Mouse (Mus musculus) hindbrain, embryonic 16.5 days (tissue): ENCODE measurements around the gene Map3k10. TPM values are rescaled to one million over a fixed set of nuclear protein-coding genes. Genes with fewer than 3 reads are reported as not detected.
A peak's percentile ranks its signal among the peaks of the same experiment; 100 is the strongest.

Experiments used
- ATAC-seq: fragments of 200-750 bp; cut with Nextera tagmentation; 2 replicates; pipeline ENCODE4 v1.8.0; 2017; ENCODE audit warnings: moderate TSS enrichment, moderate library complexity
- H3K27ac ChIP-seq: fragments of 300-500 bp; sonication (generic); 2 replicates; pipeline ENCODE4 v1.5.1; 2014; ENCODE audit warnings: low read depth, mild to moderate bottlenecking, control low read depth, low read length, moderate library complexity
- H3K27me3 ChIP-seq: fragments of 300-500 bp; sonication (generic); replicated peaks from 2 replicates; pipeline ENCODE4 v1.6.1; 2014; ENCODE audit warnings: low read length; ENCODE audit not compliant: control insufficient read depth, insufficient read depth
- H3K36me3 ChIP-seq: fragments of 300-500 bp; sonication (generic); 2 replicates; pipeline ENCODE4 v1.6.1; 2014; ENCODE audit warnings: mild to moderate bottlenecking, low read length, moderate library complexity, mixed read lengths; ENCODE audit not compliant: control insufficient read depth, insufficient read depth
- H3K4me1 ChIP-seq: fragments of 300-500 bp; sonication (generic); 2 replicates; pipeline ENCODE4 v1.6.1; 2014; ENCODE audit warnings: low read depth, low read length; ENCODE audit not compliant: control insufficient read depth, insufficient read depth
- H3K4me2 ChIP-seq: fragments of 300-500 bp; sonication (generic); 2 replicates; pipeline ENCODE4 v1.6.1; 2014; ENCODE audit warnings: mild to moderate bottlenecking, low read length, control low read depth, moderate library complexity
- H3K4me3 ChIP-seq: fragments of 300-500 bp; sonication (generic); 2 replicates; pipeline ENCODE4 v1.5.1; 2014; ENCODE audit warnings: mild to moderate bottlenecking, low read length, control low read depth, moderate library complexity
- H3K9ac ChIP-seq: fragments of 300-500 bp; sonication (generic); 2 replicates; pipeline ENCODE4 v1.6.1; 2014; ENCODE audit warnings: low read depth, mild to moderate bottlenecking, control low read depth, low read length, moderate library complexity
- H3K9me3 ChIP-seq: fragments of 300-500 bp; sonication (generic); 2 replicates; pipeline ENCODE4 v1.6.1; 2014; ENCODE audit warnings: mild to moderate bottlenecking, low read length, moderate library complexity; ENCODE audit not compliant: control insufficient read depth
- WGBS: fragments of 180-500 bp; shearing (Covaris S2); extraction: QIAGEN DNeasy Blood & Tissue Kit; methylation state at CpG from one replicate; pipeline ENCODE4 v1.1.7; 2014; 5-methylcytosine and 5-hydroxymethylcytosine counted together
- polyA plus RNA-seq: library from polyadenylated mRNA; unstranded; fragments of >200 nt; fragmentation: Nextera tagmentation; extraction: Ambion mirVana; gene quantifications from 2 replicates; pipeline ENCODE4 v1.2.1, GENCODE M21; 2015

Map3k10 gene
- polyA plus RNA-seq, 1 experiment from 2014 or later: 17.5 TPM

DNA sequence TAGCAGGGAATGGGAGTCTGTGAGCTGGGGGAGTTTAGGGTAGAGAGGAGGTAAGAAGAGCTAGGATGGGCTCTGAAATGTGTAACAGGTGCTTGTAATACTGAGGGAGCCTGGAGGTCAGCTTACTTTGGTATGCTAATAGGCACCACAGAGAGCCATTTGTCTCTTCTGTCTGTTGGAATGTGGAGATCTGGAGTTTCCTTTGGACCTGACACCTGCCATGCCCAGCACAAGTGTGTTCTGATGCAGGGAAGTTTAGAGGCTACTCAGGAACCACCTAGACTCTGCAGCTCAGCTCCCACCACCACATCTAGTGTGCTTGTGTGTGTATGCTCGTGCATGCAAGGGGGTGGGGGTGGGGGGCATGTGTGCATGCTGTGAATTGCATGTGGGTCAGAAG, 52.2 kb downstream of the Map3k10 start:
- H3K36me3 ChIP-seq: peaks cover 13% of the 10 kb centered on the region
- no peak overlapping the region for H3K4me2 ChIP-seq
- H3K27me3 ChIP-seq: no peaks in the 10 kb centered on the region
- no peak overlapping the region for H3K9ac ChIP-seq
- H3K4me1 ChIP-seq: no peaks in the 10 kb centered on the region
- no peak overlapping the region for H3K4me3 ChIP-seq
- WGBS: 64% methylated on average over 1 of the region's 1 CpGs
- no peaks in the 10 kb centered on the region for H3K9me3 ChIP-seq
- no peak overlapping the region for H3K27ac ChIP-seq
- no peak for ATAC-seq

DNA sequence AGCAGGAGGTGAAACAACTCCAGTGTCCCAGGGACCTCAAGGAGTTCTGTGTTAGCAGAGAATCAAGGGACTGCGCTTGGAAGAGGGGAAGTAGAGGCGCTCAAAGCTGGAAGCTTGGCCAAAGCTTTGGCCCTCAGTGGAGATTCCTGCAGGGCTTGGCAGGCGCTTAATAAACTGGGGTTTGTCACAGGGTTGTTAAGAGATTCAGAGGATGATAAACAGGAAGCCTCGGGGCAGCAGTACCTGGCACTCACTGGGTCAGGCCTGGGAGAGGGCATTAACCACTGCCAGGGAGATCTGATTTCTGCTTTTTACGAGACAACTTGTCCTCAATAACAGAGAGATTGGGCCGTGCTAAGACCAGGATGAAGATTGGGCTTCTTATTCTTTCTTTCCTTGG, 53.4 kb downstream of the Map3k10 start:
- Histone ChIP-seq H3K9ac (no peak overlapping the region), H3K36me3 (peaks cover 18% of the 10 kb centered on the region), H3K27me3 (no peaks in the 10 kb centered on the region), H3K27ac (no peak overlapping the region), H3K4me1 (no peaks in the 10 kb centered on the region), H3K4me2 (no peak overlapping the region), H3K9me3 (no peaks in the 10 kb centered on the region), H3K4me3 (no peak overlapping the region)
- no peak for ATAC-seq
- 71% methylated on average over 6 of the region's 6 CpGs for WGBS

DNA sequence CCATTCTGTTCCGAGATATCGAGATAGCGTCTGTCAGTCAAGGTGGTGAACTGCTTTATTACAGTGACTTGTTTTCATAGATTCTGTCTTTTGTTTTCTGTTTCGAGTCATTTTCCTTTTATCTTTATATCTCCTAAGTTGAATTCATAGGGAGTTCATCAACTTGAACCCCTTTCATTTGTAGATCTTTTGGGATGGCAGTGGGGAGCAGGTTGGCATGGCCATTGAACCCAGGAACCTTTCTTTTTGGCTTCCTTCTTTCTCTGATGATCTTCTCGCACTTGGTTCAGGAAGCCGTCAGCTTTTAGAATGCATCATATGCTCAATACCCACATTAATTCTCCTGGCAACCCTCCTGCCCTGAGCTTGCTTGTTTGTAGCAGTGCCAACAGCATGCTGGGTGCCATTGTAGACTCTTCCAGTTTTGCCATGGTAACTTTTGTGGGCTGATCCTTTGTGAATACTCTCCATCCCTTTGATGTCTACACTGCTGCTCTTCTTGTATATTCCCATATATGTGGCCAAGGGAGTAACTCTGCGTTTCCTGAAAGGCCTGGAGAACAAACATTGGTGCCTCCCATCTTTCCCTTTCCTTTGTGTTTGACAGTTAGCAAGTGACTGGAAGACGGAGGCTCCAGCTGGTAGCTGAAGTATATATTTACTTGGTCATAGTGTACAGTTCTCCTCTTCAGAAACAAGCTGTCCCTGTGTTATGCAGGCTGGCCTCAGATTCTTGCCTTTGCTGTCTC, 60.5 kb downstream of the Map3k10 start:
- Histone ChIP-seq H3K27me3 (no peaks in the 10 kb centered on the region), H3K4me3 (no peak overlapping the region), H3K4me1 (peaks cover 19% of the 10 kb centered on the region), H3K36me3 (peaks cover 7% of the 10 kb centered on the region; the same call in 1 of the 2 replicates), H3K4me2 (peak overlapping the region; percentile 19; the same call in 1 of the 2 replicates), H3K9ac (no peak overlapping the region; the same call in 1 of the 2 replicates), H3K27ac (peak overlapping the region; percentile 64), H3K9me3 (no peaks in the 10 kb centered on the region)
- WGBS: 29% methylated on average over 8 of the region's 8 CpGs
- ATAC-seq: peak; percentile 87

DNA sequence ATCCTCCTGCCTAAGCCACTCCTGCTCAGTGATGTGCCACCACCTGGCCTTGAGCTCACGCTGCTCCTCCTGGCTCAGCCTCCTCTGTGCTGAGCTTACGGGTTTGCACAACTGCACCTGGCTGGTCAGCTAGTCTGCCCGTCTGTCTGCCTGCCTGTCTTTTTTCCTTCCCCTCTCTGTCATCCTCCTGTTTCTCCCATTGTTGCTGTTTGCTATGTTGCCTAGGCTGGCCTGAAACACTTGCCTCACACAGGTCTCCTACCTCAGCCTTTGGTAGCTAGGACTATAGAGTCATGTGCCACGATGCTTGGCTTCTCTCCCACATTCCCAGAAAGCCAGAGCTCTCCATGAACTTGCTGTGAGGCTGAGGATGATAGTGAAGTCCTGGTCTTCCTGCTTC, 61.5 kb downstream of the Map3k10 start:
- Histone ChIP-seq H3K27ac (peak overlapping the region; percentile 70; the same call in 1 of the 2 replicates), H3K4me1 (peaks cover 19% of the 10 kb centered on the region), H3K9ac (peak overlapping the region; percentile 27), H3K4me2 (no peak overlapping the region), H3K27me3 (no peaks in the 10 kb centered on the region), H3K9me3 (no peaks in the 10 kb centered on the region), H3K4me3 (no peak overlapping the region), H3K36me3 (peaks cover 5% of the 10 kb centered on the region; the same call in 1 of the 2 replicates)
- ATAC-seq: no peak
- WGBS: 48% methylated on average over 4 of the region's 4 CpGs

GRCm38 (mm10) chr7:27610871-27611270, 63.5 kb downstream of the Map3k10 start:
- no peak overlapping the region; the same call in 1 of the 2 replicates for H3K27ac ChIP-seq
- peaks cover 33% of the 10 kb centered on the region for H3K4me1 ChIP-seq
- no peak for ATAC-seq

DNA sequence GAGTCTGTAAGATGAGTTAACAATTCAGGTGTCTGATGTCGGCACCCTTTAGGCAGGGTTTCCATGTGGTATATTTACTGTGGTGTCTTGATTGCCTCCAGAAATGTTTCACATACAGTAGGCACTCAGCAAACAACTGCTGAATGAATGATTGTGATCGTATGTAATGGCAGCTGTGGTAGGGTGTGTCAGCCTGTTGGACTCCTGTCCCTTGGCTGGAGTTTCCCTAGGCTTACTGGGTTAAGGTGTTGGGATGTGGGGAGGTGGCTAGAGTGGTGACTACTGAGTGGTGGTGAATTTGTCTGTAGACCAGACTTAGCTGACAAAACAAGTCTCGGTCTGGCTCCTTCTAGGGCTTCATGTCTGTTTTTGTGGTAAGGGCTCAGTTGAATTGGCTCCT, 64.0 kb downstream of the Map3k10 start:
- no peaks in the 10 kb centered on the region for H3K9me3 ChIP-seq
- no peak overlapping the region for H3K9ac ChIP-seq
- H3K4me2 ChIP-seq: no peak overlapping the region
- no peak overlapping the region for H3K4me3 ChIP-seq
- no peaks in the 10 kb centered on the region for H3K36me3 ChIP-seq
- H3K4me1 ChIP-seq: peaks cover 38% of the 10 kb centered on the region
- no peaks in the 10 kb centered on the region for H3K27me3 ChIP-seq
- no peak for ATAC-seq
- H3K27ac ChIP-seq: peak overlapping the region; percentile 17; the same call in 1 of the 2 replicates
- WGBS: 86% methylated on average over 3 of the region's 3 CpGs

More at GRCm38 (mm10) chr7:27610871-27611270, 63.5 kb downstream of the Map3k10 start:
- no peak overlapping the region for H3K9ac ChIP-seq
- no peaks in the 10 kb centered on the region for H3K36me3 ChIP-seq
- H3K9me3 ChIP-seq: no peaks in the 10 kb centered on the region
- no peaks in the 10 kb centered on the region for H3K27me3 ChIP-seq
- H3K4me2 ChIP-seq: no peak overlapping the region
- no peak overlapping the region for H3K4me3 ChIP-seq
- 85% methylated on average over 5 of the region's 5 CpGs for WGBS

DNA sequence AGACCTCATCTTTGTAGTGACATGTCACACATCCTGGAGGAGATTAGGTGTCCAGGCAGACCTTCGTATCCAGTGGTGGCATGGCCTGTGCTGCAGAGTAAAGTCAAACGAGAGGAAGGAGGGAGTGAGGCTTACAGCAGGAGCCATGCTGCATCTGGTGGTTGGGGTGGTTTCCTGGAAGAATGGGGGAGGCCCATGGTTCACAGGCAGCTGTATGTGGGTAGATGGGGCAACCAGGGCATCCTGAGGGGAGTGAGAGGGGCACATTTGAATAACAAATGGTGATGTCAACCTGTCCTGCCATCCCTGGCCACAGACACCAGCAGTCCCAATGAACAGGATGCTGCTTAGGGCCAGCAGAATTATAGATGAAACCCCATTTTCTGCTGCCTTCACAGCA, 64.7 kb downstream of the Map3k10 start:
- no peak overlapping the region for H3K4me2 ChIP-seq
- peaks cover 41% of the 10 kb centered on the region for H3K4me1 ChIP-seq
- no peaks in the 10 kb centered on the region for H3K9me3 ChIP-seq
- no peaks in the 10 kb centered on the region for H3K27me3 ChIP-seq
- 77% methylated on average over 2 of the region's 2 CpGs for WGBS
- ATAC-seq: no peak
- H3K27ac ChIP-seq: no peak overlapping the region
- no peaks in the 10 kb centered on the region for H3K36me3 ChIP-seq
- H3K4me3 ChIP-seq: no peak overlapping the region
- H3K9ac ChIP-seq: no peak overlapping the region

GRCm38 (mm10) chr7:27609285-27609684, 65.1 kb downstream of the Map3k10 start:
- no peak overlapping the region for H3K4me3 ChIP-seq
- no peak for ATAC-seq
- peaks cover 41% of the 10 kb centered on the region for H3K4me1 ChIP-seq
- no peak overlapping the region for H3K4me2 ChIP-seq
- no peak overlapping the region for H3K27ac ChIP-seq
- WGBS: 98% methylated on average over 4 of the region's 4 CpGs
- no peaks in the 10 kb centered on the region for H3K36me3 ChIP-seq
- H3K27me3 ChIP-seq: no peaks in the 10 kb centered on the region
- H3K9me3 ChIP-seq: no peaks in the 10 kb centered on the region
- no peak overlapping the region for H3K9ac ChIP-seq

- Histone ChIP-seq H3K4me3 (no peak overlapping the region), H3K9me3 (no peaks in the 10 kb centered on the region), H3K9ac (no peak overlapping the region), H3K4me2 (no peak overlapping the region), H3K36me3 (no peaks in the 10 kb centered on the region), H3K4me1 (peaks cover 34% of the 10 kb centered on the region), H3K27ac (no peak overlapping the region; the same call in 1 of the 2 replicates), H3K27me3 (no peaks in the 10 kb centered on the region)
- 79% methylated on average over 3 of the region's 3 CpGs for WGBS
- ATAC-seq: no peak
Measured at GRCm38 (mm10) chr7:27608130-27608529, 66.3 kb downstream of the Map3k10 start.
